Mouse (Mus musculus): ENCODE measurements at regions not wholly inside any gene's neighbourhood (a gene's known extent, or its start where the extent isn't known, plus 50 kb on each side); places are given as distances from the start of the nearest gene placed in this dataset.

DNA sequence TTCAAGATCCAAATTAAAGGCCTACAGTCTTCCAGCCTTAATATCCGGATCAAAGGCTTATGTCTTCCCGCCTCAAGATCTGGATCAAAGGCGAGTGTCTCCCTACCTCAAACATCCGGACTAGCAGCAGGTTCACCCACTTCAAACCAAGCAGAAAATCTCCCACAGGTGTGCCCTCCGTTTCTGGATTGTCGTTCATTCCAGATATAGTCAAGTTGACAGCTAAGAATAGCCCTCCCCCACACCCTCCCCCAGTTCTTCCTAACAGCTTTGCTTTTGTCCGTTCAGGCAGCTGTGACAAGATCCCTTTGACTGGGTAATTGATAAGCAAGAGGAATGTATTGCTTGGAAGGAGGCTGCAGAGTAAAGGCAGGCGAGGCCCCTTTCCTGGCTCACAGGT lies 118.3 kb upstream of the Serp2 start:
- DNase-seq (ENCODE audit: low spot score), result no peak

GRCm38 (mm10) chr14:76673671-76674331 lies 117.1 kb upstream of the Serp2 start:
- no peak for DNase-seq (ENCODE audit: low spot score)

GRCm38 (mm10) chr14:76672899-76673298 lies 116.2 kb upstream of the Serp2 start:
- no peak for DNase-seq (ENCODE audit: low spot score)

GRCm38 (mm10) chr14:76672442-76672841 lies 115.8 kb upstream of the Serp2 start:
- DNase-seq (ENCODE audit: low spot score), result no peak

DNA sequence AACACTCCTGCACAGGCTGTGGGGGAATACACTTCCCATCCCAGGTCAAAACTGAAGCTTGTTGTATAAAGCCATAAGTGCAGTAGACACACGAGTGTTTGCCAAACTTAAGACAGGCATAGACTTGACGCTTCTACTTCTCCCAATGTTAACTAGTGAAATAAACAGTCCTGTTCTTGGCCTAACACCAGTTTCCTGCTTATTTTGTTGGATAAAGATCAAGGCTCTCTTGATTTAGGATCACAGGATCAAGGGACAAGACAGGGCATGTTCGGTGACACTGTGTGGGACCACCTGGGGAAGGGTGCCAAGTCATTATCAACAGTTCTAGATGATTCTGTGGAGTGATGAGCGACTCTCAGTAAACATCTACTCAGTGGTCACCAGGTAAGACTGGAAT lies 114.3 kb upstream of the Serp2 start:
- DNase-seq (ENCODE audit: low spot score), result no peak

DNA sequence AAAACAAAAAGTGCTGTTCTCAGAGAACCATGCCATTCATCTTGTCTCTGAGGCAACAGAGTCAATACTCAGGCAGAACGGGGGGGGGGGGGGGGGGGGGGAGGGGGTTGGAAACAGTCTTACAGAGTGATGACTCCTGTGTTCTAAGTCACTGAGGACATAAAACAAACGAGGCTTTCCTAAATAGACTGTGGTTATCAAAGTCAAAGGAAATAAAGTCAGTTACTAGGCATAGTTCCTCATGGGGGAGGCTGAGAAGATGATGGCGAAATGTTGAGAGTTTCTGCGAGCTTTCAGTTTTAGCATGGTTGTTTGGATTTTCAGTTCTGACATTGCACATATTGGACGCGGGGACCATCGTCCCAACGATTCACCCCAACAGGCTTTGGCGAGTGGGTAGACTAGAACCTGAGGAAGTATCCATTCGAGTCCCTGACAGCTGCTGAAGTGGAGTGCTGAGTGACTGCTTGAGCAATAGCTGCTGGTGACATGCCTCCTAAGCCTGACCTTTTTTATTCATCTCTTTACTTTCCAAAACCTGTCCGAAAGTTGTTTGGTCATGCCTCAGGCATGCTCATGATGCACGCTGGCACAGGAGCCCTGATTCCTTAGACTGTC lies 109.2 kb upstream of the Serp2 start:
- no peak for DNase-seq (ENCODE audit: low spot score)

- DNase-seq (ENCODE audit: low spot score), result no peak
Observed at GRCm38 (mm10) chr14:76664586-76665508, 108.2 kb upstream of the Serp2 start.

DNA sequence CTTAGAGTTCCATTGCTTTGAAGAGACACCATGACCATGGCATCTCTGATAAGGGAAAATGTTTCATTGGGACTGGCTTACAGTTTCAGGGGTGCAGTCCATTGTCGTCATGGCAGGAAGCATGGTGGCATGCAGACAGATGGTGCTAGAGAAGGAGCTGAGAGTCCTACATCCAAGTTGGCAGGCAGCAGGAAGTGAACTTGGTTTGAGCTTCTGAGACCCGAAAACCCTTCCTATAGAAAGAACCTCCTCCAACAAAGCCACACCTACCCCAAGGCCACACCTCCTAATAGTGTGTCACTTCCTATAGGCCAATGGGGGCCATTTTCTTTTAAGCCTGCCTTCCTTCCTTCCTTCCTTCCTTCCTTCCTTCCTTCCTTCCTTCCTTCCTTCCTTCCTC lies 107.1 kb upstream of the Serp2 start:
- DNase-seq (ENCODE audit: low spot score), result no peak

- no peak for DNase-seq (ENCODE audit: low spot score)
Observed at GRCm38 (mm10) chr14:76662871-76663270, 106.2 kb upstream of the Serp2 start.

DNA sequence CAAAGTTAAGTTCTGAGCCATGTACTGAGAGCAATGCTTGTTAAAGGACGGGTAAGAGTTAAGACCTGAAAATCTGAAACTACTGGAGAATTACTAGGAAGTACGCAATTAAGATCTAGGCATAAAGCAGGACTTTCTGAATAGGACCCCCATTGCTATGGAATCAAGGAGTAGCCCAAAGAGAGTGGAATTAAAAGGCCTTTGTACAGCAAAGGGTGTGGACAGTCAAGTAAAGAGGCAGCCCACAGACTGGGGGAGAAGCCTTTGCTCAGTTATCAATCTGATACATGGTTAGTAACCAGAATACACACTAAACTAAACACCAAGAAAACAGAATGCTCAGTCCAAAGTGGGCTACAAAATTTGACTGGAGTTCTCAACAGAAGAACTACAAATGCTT lies 104.2 kb upstream of the Serp2 start:
- DNase-seq (ENCODE audit: low spot score), result no peak

- DNase-seq (ENCODE audit: low spot score), result no peak
Observed at GRCm38 (mm10) chr14:76658952-76659502, 102.3 kb upstream of the Serp2 start.

- peak; percentile 19 for DNase-seq (ENCODE audit: low spot score)
Observed at GRCm38 (mm10) chr14:76657784-76658610, 101.3 kb upstream of the Serp2 start.

GRCm38 (mm10) chr14:76657375-76657774 lies 100.7 kb upstream of the Serp2 start:
- no peak for DNase-seq (ENCODE audit: low spot score)

DNA sequence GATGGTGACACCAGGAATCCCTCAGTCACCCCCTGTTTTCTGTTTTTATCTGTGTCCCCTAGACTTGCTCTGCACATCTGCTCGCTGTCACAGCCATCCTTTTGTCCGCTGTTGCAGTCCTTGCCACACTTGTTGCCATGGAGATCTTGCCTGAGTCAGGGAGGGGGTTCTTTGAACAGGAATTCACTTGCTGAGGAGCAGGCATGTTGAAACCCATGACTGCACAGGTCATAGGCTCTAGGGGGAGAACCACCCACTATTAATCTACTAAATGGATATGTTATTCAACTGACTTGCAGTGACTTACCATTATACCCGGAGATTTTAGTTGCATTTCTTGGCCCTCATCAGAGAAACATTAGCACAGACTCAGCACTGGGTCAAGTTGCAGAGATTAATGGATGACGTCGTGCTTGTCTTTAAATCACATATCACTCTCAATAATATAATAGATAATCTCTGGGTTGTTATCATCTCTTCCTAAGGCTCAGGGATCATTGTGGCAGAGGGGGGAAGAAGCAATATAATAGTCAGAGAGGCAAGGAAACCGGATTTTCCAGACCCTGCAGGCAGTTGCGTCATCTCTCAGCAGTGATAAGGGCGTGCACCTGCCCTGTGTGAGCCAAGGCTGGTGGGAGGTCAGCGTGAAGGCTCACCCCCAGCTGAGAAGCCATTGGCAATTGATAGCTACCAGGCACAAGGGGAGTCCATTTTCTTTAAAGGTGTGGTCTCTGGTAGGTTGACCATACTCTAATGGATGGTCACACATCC lies 95.9 kb upstream of the Serp2 start:
- DNase-seq (ENCODE audit: low spot score), result no peak

- no peak for DNase-seq (ENCODE audit: low spot score)
Observed at GRCm38 (mm10) chr14:76651096-76651495, 94.4 kb upstream of the Serp2 start.

GRCm38 (mm10) chr14:76649927-76650326 lies 93.2 kb upstream of the Serp2 start:
- no peak for DNase-seq (ENCODE audit: low spot score)

DNA sequence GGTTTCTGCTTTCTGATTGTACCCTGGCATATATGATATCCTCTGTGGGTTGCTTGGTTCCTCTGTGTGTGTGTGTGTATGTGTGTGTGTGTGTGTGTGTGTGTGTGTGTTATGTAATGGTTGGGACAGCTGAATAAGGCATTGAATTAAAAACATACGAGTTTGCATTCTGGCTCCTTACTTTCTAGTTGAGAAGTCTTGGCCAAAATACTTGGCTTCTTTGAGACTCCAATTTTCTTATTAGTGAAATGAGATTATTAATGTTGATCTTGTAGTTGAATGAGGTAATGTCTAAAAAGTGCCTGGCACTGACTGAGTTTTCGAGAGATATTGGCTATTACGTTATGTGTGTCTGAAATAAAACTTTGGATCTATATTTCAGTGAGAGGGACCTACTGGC lies 88.0 kb upstream of the Serp2 start:
- DNase-seq (ENCODE audit: low spot score), result no peak

DNA sequence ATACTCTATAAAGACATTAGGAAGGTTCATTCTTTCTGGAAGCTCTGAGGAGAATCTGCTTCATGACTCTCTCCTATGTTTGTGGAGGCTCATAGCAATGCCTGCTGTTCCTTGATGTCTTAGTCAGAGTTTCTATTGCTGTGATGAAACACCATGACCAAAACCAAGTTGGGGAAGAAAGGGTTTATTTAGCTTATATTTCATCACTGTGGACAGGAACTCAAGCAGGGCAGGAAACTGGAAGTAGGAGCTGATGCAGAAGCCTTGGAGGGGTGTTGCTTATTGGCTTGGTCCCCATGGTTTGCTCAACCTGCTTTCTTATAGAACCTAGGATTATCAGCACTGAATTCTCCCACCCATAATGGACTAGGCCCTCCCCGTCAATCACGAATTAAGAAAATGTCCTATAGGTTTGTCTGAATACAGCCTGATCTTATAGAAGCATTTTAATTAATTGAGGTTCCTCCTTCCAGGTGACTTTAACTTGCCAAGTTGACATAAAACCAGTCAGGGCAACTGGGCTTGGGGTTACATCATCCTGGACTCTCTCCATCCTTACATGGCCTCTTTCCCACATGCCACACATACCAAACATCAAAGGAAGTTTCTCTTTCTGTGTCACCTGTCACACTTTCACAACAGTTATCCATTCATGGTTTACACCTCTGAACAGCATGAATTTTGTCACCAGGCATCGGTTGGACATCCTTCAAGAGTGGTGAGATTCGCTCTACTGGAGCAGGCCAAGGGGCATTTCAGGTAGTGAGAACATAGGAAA lies 85.3 kb upstream of the Serp2 start:
- DNase-seq (ENCODE audit: low spot score), result no peak

DNA sequence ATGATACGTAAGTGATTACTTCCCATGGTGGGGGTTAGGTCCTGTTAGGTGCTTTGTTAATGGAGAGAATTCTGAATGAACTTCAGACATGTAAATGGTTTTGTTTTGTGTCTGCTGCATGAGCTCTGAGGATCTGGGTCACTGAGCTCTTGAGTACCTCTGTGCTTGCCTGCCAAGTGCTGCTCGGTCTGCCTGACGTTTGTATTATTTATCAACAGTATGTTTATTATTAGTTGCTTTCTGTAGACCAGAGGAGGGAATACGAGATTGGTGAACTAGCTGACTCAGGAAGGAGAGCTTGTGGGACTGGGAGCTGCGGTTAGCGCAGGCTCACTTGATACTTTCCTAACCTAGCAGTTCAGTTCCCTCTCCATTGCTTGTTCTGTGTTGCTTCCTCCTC lies 76.5 kb upstream of the Serp2 start:
- DNase-seq (ENCODE audit: low spot score), result no peak

DNA sequence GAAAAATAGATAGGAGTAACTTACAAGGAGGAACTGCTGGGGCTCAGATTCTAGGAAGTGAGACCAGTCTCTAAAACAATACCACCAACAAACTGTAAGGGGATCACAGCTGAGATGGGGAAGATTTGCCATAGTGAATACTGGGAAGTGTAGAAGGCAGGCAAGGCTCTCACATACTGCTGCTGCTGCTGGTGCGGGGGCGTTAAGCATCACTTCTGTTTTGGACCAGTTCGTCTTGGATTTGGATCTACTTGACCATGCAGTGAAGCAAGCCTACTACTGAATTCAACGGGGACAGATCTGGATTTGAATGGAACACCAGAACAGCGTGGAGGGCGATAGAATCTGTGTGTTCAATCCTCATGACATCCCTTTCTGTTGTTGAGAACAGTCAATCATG lies 76.1 kb upstream of the Serp2 start:
- DNase-seq (ENCODE audit: low spot score), result no peak
